Mouse (Mus musculus): ENCODE data around the gene 3110018I06Rik. TPM values are rescaled to one million over a fixed set of nuclear protein-coding genes. Genes with fewer than 3 reads are reported as not detected.

Gene 3110018I06Rik
- polyA plus RNA-seq, 1 experiment from 2014 or later, result not detected

GRCm38 (mm10) chr12:107509661-107510237, 21.3 kb downstream of the 3110018I06Rik start:
- DNase-seq (ENCODE audit: low spot score), result no peak
- H3K36me3 ChIP-seq (replicated peaks; ENCODE audit: control insufficient read depth, insufficient read depth), result no peaks in the 10 kb centered on the region
- no peaks in the 10 kb centered on the region for H3K4me1 ChIP-seq (replicated peaks; ENCODE audit: control insufficient read depth, insufficient read depth, low read length)
- H3K9me3 ChIP-seq (ENCODE audit: control insufficient read depth, low read length), result no peaks in the 10 kb centered on the region
- no peak overlapping the region for H3K4me3 ChIP-seq (replicated peaks; ENCODE audit: low read length)
- no peaks in the 10 kb centered on the region for H3K27me3 ChIP-seq (ENCODE audit: control insufficient read depth, insufficient read depth, low read length)
- H3K9ac ChIP-seq, result no peak overlapping the region
- no peak overlapping the region for H3K4me2 ChIP-seq (replicated peaks)
- H3K27ac ChIP-seq, result no peak overlapping the region
- 93% methylated on average over 9 of the region's 9 CpGs for WGBS
- no peak for ATAC-seq (ENCODE audit: low FRiP score)

GRCm38 (mm10) chr12:107511112-107511511, 22.7 kb downstream of the 3110018I06Rik start:
- H3K4me1 ChIP-seq (replicated peaks; ENCODE audit: control insufficient read depth, insufficient read depth, low read length), result no peaks in the 10 kb centered on the region
- ATAC-seq (ENCODE audit: low FRiP score) (no peak), DNase-seq (ENCODE audit: low spot score) (no peak)
- 81% methylated on average over 11 of the region's 11 CpGs for WGBS
- no peak overlapping the region for H3K4me2 ChIP-seq (replicated peaks)
- H3K27me3 ChIP-seq (ENCODE audit: control insufficient read depth, insufficient read depth, low read length), result no peaks in the 10 kb centered on the region
- H3K9ac ChIP-seq, result no peak overlapping the region
- no peak overlapping the region for H3K4me3 ChIP-seq (replicated peaks; ENCODE audit: low read length)
- no peaks in the 10 kb centered on the region for H3K9me3 ChIP-seq (ENCODE audit: control insufficient read depth, low read length)
- no peaks in the 10 kb centered on the region for H3K36me3 ChIP-seq (replicated peaks; ENCODE audit: control insufficient read depth, insufficient read depth)
- no peak overlapping the region for H3K27ac ChIP-seq

- WGBS, result 15% methylated on average over 11 of the region's 11 CpGs
- Histone ChIP-seq H3K9me3 (ENCODE audit: control insufficient read depth, low read length) (no peaks in the 10 kb centered on the region), H3K36me3 (replicated peaks; ENCODE audit: control insufficient read depth, insufficient read depth) (no peaks in the 10 kb centered on the region), H3K27ac (0 out of 2 replicates have a peak overlapping the region, but pooled peaks have one; percentile 8), H3K4me2 (replicated peaks) (no peak overlapping the region), H3K27me3 (ENCODE audit: control insufficient read depth, insufficient read depth, low read length) (no peaks in the 10 kb centered on the region), H3K4me3 (replicated peaks; ENCODE audit: low read length) (no peak overlapping the region), H3K9ac (no peak overlapping the region), H3K4me1 (replicated peaks; ENCODE audit: control insufficient read depth, insufficient read depth, low read length) (no peaks in the 10 kb centered on the region; the same call in 1 of the 2 replicates)
- ATAC-seq (ENCODE audit: low FRiP score) (peak; percentile 8; the same call in 1 of the 2 replicates), DNase-seq (ENCODE audit: low spot score) (peak; percentile 47)
These were observed 28.1 kb downstream of the 3110018I06Rik start for GRCm38 (mm10) chr12:107516265-107517217.

- H3K4me3 ChIP-seq (replicated peaks; ENCODE audit: low read length), result no peak overlapping the region
- DNase-seq (ENCODE audit: low spot score) (no peak), ATAC-seq (ENCODE audit: low FRiP score) (no peak)
- H3K4me2 ChIP-seq (replicated peaks), result no peak overlapping the region
- no peaks in the 10 kb centered on the region for H3K27me3 ChIP-seq (ENCODE audit: control insufficient read depth, insufficient read depth, low read length)
- no peaks in the 10 kb centered on the region for H3K36me3 ChIP-seq (replicated peaks; ENCODE audit: control insufficient read depth, insufficient read depth)
- no peaks in the 10 kb centered on the region; the same call in 1 of the 2 replicates for H3K4me1 ChIP-seq (replicated peaks; ENCODE audit: control insufficient read depth, insufficient read depth, low read length)
- H3K9ac ChIP-seq, result no peak overlapping the region
- no peak overlapping the region for H3K27ac ChIP-seq
- WGBS, result 80% methylated on average over 3 of the region's 3 CpGs
- no peaks in the 10 kb centered on the region for H3K9me3 ChIP-seq (ENCODE audit: control insufficient read depth, low read length)
These were observed 32.5 kb downstream of the 3110018I06Rik start for GRCm38 (mm10) chr12:107520941-107521340.

- H3K36me3 ChIP-seq (replicated peaks; ENCODE audit: control insufficient read depth, insufficient read depth), result no peaks in the 10 kb centered on the region
- no peaks in the 10 kb centered on the region for H3K9me3 ChIP-seq (ENCODE audit: control insufficient read depth, low read length)
- DNase-seq (ENCODE audit: low spot score), result no peak
- no peak overlapping the region for H3K9ac ChIP-seq
- H3K4me1 ChIP-seq (replicated peaks; ENCODE audit: control insufficient read depth, insufficient read depth, low read length), result no peaks in the 10 kb centered on the region
- H3K4me3 ChIP-seq (replicated peaks; ENCODE audit: low read length), result no peak overlapping the region
- H3K4me2 ChIP-seq (replicated peaks), result no peak overlapping the region
- H3K27me3 ChIP-seq (ENCODE audit: control insufficient read depth, insufficient read depth, low read length), result no peaks in the 10 kb centered on the region
- H3K27ac ChIP-seq, result no peak overlapping the region
- no peak for ATAC-seq (ENCODE audit: low FRiP score)
- WGBS, result 10% methylated on average over 1 of the region's 1 CpGs
These were observed 40.0 kb downstream of the 3110018I06Rik start for GRCm38 (mm10) chr12:107528346-107528880.

- H3K27me3 ChIP-seq (ENCODE audit: control insufficient read depth, insufficient read depth, low read length), result no peaks in the 10 kb centered on the region
- no peaks in the 10 kb centered on the region for H3K36me3 ChIP-seq (replicated peaks; ENCODE audit: control insufficient read depth, insufficient read depth)
- no peak overlapping the region for H3K9ac ChIP-seq
- DNase-seq (ENCODE audit: low spot score) (peak; percentile 29), ATAC-seq (ENCODE audit: low FRiP score) (no peak)
- 38% methylated on average over 7 of the region's 7 CpGs for WGBS
- no peak overlapping the region for H3K4me3 ChIP-seq (replicated peaks; ENCODE audit: low read length)
- H3K9me3 ChIP-seq (ENCODE audit: control insufficient read depth, low read length), result no peaks in the 10 kb centered on the region
- H3K4me2 ChIP-seq (replicated peaks), result no peak overlapping the region
- H3K4me1 ChIP-seq (replicated peaks; ENCODE audit: control insufficient read depth, insufficient read depth, low read length), result no peaks in the 10 kb centered on the region
- H3K27ac ChIP-seq, result no peak overlapping the region
These were observed 44.4 kb downstream of the 3110018I06Rik start for GRCm38 (mm10) chr12:107532871-107533270.
